Mouse (Mus musculus) urinary bladder, postnatal 25 days (tissue): ENCODE measurements around the gene Gm29049.
"Not testable (repeated sequence)": the region's sequence is repeated elsewhere in the genome, so short reads cannot be mapped to it uniquely, and the experiment has no call there.

Experiments used
- DNase-seq: peaks from one replicate; pipeline ENCODE4 v3.0.0; 2022; ENCODE audit warnings: low spot score

Gene Gm29049

DNA sequence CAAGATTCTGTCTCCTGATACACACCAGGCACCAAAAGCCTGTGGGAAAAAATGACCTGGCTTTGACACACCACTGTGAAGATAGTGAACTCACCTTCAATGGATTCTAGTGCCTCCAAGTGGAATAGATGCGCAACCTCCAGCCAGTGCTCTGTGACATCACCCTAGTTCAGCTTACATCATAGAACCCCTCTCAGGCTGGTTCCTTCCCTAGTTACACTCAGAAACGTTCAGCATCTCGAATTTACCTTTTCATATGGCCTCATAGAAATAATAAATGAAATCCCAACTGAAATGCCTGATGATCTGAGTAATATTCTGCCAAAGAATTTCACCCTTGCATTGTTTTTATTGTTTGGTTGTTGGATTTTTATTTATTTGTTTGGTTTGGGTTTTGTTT is at the start of gene Gm29049:
Gene Gm29049 (minus strand): TSS at position 101 of the 400 bp plus-strand sequence.
- not testable (repeated sequence) for DNase-seq
